Mouse (Mus musculus): ENCODE results near the gene Fthl17b. TPM values are rescaled to one million over a fixed set of nuclear protein-coding genes. Genes with fewer than 3 reads are reported as not detected.

Fthl17b gene
- not detected in 2 replicates for polyA plus RNA-seq (2015; fragmentation: Nextera tagmentation; extraction: Ambion mirVana)

DNA sequence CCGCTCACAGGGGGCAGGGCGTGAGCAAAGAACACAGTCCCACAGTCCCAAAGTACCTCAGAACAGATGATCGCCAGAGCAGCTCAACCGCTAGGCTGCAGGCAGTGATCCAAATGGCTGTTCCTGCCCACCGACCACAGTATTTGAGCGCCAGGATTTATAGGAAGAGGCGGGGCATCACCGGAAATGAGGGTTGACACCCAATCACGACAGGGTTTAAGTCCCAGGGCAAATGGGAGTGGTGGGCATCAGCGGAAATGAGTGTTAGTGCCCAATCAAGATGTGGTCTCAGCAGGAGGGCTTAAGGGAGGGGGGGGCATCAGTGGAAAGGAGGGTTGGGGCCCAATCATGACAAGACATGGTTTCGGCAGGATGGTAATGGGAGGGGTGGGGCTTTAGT, at the start of gene Fthl17b:
Gene Fthl17b, minus strand, starts transcription at position 101 of the 400 bp plus-strand sequence.

DNA sequence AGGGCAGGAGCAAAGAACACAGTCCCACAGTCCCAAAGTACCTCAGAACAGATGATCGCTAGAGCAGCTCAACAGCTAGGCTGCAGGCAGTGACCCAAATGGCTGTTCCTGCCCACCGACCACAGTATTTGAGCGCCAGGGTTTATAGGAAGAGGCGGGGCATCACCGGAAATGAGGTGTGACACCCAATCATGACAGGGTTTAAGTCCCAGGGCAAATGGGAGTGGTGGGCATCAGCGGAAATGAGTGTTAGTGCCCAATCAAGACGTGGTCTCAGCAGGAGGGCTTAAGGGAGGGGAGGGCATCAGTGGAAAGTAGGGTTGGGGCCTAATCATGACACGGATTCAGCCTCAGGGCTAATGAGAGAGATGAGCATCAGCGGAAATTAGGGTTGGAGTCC, 23.9 kb upstream of the Fthl17b start, which contains the start of gene Fthl17d:
Gene Fthl17d, minus strand, starts transcription at position 101 of the 400 bp plus-strand sequence.

DNA sequence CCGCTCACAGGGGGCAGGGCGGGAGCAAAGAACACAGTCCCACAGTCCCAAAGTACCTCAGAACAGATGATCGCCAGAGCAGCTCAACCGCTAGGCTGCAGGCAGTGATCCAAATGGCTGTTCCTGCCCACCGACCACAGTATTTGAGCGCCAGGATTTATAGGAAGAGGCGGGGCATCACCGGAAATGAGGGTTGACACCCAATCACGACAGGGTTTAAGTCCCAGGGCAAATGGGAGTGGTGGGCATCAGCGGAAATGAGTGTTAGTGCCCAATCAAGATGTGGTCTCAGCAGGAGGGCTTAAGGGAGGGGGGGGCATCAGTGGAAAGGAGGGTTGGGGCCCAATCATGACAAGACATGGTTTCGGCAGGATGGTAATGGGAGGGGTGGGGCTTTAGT, 13.7 kb upstream of the Fthl17b start, which contains the start of gene Fthl17c:
Gene Fthl17c, minus strand, starts transcription at position 101 of the 400 bp plus-strand sequence.

Other genes with a start within 250 kb of the Fthl17b start
- gene Ssx9, start 214.5 kb downstream of the Fthl17b start, polyA plus RNA-seq (2015; fragmentation: Nextera tagmentation; extraction: Ambion mirVana) = not detected in 2 replicates
- gene Ssxb5, start 159.3 kb downstream of the Fthl17b start, polyA plus RNA-seq (2015; fragmentation: Nextera tagmentation; extraction: Ambion mirVana) = not detected in 2 replicates
- not detected in 2 replicates for gene Gm6592, start 119.0 kb downstream of the Fthl17b start, polyA plus RNA-seq (2015; fragmentation: Nextera tagmentation; extraction: Ambion mirVana)
- not detected in 2 replicates for gene Gm5751, start 88.7 kb downstream of the Fthl17b start, polyA plus RNA-seq (2015; fragmentation: Nextera tagmentation; extraction: Ambion mirVana)
- 6.5 and 11.0 TPM in 2 replicates for gene B630019K06Rik, start 70.6 kb downstream of the Fthl17b start, polyA plus RNA-seq (2015; fragmentation: Nextera tagmentation; extraction: Ambion mirVana)
- not detected in 2 replicates for gene Fthl17c, start 13.6 kb upstream of the Fthl17b start, polyA plus RNA-seq (2015; fragmentation: Nextera tagmentation; extraction: Ambion mirVana)
- gene Fthl17d, start 23.8 kb upstream of the Fthl17b start, polyA plus RNA-seq (2015; fragmentation: Nextera tagmentation; extraction: Ambion mirVana) = not detected in 2 replicates
- gene Fthl17e, start 70.5 kb upstream of the Fthl17b start, polyA plus RNA-seq (2015; fragmentation: Nextera tagmentation; extraction: Ambion mirVana) = not detected in 2 replicates
- gene Fthl17f, start 100.0 kb upstream of the Fthl17b start, polyA plus RNA-seq (2015; fragmentation: Nextera tagmentation; extraction: Ambion mirVana) = not detected in 2 replicates
- not detected in 2 replicates for gene 4930402K13Rik, start 141.6 kb upstream of the Fthl17b start, polyA plus RNA-seq (2015; fragmentation: Nextera tagmentation; extraction: Ambion mirVana)
- gene Lancl3, start 236.9 kb upstream of the Fthl17b start, polyA plus RNA-seq (2015; fragmentation: Nextera tagmentation; extraction: Ambion mirVana) = 2.0 and 3.4 TPM in 2 replicates

Measured in adrenal gland, postnatal 0 days (tissue).